Mouse (Mus musculus) left cerebral cortex, adult 11 months (tissue): ENCODE measurements around the gene Vps37c.
A peak's percentile ranks its signal among the peaks of the same experiment; 100 is the strongest.

ENCODE experiments used
- DNase-seq: peaks from one replicate; pipeline ENCODE4 v3.0.0; 2022; ENCODE audit warnings: low spot score

Vps37c gene

DNA sequence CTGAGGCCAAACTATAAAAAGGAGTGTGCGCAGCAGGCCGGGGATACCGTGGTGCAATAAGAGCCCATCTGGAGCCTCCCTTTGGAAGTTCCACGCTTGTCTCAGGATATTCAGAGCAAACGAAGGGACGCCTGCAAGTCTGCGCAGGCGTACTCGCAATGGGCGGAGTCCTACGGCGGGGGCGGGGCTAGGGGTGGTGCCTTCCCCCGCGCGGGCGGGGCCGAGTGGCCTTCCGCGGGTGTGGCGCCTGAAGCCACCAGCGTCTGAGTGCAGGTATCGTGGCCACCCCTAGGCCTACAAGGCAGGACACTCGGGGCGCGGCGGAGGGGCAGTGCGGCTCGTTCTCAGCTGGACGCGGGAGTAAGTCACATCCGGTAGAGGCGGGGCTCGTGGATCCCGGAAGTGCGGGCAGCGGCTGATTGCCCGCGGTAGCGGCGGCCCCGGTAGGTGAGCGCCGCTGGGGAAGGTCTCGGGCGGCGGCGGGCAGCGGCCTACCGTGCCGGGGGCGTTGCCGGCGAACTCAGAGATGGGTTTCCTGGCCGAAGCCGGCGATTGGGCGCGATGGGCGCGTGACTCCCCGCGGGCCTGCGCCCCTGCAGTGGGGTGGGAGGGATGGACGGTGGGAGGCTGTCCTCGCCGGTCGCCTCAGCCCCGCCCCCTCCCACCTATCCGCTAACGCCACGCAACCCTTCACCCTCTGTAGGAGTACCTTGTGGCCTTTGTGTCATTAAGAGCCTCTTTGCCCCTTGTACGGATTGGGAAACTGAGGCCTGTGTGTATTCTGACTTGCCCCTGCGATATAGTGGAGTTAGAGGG is at the start of gene Vps37c:
Gene Vps37c, plus strand, starts transcription at position 199 of the 816 bp plus-strand sequence.
- peak; percentile 82 for DNase-seq

DNA sequence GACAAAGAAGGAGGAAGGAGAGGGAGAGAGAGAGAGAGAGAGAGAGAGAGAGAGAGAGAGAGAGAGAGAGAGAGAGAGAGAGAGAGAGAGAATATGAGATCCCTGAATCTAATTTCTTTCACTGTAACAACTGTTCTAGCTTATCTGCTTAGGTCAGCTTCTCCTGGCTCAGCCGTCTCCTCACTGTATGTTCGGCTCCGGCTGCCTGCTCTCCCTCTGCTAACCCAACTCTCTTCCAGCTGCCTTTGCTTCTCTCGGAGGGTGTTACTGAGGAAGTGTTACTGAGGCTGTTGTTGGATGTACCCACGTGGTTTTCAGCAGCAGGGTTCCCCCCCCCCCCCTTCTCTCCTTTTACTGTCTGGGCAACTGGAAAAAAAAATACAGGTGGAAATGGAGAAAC is 48.5 kb upstream of the Vps37c start:
- DNase-seq, result no peak

DNA sequence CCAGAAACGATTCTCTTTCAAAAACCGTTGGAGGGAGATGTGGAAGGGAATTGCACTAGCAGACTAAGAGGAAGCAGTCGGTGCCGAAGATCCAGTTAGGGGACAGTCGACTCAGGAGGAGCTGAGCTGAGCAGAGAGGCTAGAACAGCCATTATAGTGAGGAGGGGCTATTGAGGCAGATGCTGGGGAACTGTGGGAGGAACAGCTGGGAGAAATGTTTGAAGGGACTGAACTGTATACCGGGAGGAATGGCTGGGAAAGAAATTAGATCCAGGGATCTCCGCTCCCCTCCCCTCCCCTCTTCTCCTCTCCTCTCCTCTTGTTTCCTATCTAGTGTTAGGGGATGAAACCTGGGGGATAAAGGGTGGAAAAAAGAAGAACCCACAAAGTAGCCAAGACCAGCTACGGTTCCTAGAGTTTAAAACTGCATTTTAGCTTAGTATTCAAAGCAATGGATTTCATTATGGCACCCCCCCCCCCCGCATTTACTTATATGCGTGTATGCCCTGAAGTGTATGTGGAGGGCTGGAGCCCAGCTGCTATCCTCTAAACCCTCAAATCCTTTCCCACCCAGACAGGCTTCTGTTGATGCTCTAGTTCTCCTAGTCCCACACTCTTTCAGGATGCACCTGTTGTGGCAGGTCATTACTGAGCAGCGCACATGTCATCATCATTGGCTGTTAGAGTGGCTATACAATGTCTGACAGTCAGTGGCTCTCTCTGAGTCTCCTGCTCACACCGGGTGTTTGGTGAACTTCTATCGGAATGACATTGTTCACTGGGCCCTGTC is 47.8 kb upstream of the Vps37c start:
- DNase-seq, result no peak

DNA sequence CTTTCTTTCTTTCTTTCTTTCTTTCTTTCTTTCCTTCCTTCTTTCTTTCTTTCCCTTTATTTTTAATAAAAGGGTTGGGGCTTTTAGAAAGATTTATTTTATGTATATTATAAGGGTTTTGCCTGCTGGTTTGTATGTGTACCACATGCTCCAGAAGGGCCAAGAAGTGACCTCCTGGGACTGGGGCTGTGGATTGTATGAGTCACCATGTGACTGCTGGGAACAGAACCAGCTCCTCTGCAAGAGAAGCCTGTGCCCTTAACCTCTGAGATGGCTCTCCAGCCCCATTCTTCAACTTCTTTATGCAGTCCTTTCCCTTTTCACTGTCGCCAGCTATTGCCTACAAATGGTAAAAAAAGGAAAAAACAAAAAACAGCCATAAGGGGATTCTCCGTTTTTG is 42.9 kb upstream of the Vps37c start:
- DNase-seq, result no peak

DNA sequence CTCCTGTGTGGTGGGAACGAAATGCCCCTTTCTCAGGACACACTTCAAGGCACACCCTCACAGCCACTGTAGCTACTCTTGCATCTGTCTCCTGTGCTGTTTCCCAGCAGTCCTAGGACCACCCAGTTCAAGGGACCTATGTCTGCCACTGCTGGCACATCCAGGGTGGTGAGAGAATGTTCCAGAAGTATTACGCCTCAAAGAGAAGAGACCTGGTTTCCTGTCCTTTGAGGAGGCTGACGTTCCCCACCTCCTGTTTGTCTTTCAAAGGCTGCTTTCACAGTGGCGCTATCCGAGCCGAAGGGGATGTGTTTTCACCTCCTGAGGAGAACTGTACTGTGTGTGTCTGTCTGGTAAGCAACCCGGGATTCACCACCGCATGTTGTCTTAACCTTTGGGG is 40.4 kb upstream of the Vps37c start:
- no peak for DNase-seq

DNA sequence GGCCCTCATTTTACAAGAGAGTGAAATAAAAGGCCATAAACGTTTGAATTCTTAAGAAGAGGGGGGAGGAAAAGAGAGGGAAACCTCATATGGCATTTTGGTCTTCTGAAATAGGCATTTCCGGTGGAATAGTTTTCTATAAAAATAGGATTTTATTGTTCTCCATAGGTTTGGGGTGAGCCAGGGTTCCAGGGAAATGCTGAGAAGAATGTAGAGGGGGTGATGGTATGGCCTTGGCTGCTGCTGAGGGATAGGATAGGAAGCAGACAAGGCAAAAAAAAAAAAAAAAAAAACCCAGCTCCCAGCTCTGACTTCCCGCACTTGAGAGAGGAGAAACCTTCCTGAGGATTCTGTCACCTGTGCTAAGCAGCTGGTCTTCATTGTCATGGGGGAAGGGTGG is 32.5 kb upstream of the Vps37c start:
- DNase-seq, result no peak

DNA sequence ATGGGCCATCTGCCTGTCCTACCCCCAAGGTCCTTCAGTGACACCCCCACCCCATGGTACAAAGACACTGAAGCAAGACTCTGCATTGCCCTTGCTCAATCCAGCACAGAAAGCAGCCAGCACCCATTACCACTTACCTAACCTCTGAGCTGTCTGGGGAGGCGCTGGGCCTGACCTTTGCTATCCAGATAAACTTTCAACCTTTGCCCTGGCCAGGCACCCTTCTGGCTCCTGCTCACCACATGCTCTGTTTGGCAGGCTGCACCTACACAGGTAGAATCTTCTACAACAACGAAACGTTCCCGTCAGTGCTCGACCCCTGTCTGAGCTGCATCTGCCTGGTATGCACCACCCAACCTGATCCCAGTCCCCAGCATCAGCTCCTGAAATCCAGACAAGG is 30.8 kb upstream of the Vps37c start:
- no peak for DNase-seq

DNA sequence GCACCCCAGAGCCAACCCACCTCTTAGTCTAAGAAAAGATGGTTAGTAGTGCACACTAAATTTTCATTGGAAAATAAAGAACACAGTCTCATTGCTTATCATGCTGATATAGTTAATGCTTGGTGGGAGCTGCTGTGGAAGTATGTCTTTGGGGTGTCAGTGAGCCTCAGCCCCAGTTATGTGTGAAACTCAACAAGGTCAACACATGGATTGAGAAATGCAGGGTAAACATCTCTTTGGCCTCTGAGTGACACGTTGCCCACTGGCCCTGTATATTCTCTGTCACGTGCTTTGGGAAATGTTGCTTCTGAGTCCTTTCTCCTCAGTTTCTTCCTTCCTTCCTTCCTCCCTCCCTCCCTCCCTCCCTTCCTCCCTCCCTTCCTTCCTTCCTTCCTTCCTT is 30.1 kb upstream of the Vps37c start:
- DNase-seq, result no peak

DNA sequence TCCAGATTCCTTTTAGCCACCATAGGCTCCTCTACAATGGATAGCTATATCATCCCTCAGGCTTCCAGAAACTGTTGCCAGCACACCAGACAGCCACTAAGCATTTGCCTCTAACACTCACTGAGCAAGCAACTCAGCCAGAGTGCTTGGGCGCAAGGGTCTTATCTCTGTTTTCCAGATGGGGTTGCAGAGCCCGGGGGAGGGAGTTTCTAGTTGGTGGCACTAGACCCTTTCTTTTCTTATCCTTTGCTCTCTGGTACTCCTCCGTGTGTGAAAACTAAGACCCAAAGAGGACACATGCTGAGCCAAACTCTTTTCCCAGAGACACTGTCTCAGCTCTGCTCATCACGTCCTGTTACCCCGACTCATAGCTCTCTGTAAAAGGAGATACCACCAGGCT is 27.2 kb upstream of the Vps37c start:
- no peak for DNase-seq

DNA sequence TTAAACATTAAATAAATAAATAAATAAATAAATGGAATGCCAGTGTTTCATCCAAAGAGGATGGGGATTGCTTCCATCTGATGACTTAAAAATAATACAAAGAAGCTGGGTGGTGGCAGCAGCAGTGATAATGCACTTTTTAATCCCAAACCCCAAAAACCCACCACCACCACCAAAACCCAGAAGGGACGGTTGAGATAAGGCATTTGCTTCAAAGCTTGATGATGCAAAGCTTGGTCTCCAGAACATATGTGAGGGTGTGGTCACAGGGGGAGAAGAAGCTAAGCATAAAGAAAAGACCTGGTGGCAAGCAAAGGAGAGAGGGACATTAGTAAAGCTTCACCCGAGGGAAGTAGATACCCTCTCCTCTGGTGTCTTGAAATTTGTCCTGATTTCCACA is 26.6 kb upstream of the Vps37c start:
- no peak for DNase-seq

DNA sequence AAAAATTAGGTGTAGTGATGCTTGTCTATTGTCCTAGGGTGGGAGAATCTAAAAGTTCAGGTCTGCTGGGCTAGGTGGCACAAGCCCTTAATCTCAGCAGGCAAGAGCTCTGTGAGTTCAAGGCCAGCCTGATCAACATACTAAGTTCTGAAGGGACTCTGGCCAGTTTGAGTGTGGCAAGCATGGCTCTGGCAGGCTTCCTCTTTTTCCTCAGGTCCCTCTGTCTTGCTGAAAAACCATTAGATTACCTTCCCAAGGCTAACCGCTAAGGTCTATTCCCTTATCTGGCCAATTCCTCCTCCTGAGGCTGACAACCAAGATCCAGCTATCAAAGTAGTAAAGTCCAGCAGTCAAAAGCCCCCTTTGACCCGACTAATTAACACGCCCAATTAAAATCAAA is 25.9 kb upstream of the Vps37c start:
- no peak for DNase-seq

DNA sequence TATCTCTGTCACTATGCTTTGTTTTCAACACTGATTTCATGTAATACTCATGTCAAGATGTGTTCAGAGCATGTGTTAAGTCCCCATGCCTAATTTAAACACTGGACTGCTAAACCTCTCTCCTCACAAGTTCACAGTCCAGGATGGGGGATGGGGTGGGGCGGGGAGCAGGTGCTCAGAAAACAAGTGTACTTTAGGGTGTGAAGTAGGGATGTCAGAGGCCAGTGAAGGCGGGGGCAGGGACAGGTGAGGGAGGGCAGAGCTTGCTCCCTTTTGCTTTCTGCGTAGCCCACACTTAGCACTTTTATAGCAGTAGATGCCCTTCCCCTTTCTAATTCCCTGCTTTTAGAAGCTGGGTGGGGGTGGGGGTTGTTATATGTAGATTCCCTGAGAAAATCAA is 23.4 kb upstream of the Vps37c start:
- DNase-seq, result no peak

DNA sequence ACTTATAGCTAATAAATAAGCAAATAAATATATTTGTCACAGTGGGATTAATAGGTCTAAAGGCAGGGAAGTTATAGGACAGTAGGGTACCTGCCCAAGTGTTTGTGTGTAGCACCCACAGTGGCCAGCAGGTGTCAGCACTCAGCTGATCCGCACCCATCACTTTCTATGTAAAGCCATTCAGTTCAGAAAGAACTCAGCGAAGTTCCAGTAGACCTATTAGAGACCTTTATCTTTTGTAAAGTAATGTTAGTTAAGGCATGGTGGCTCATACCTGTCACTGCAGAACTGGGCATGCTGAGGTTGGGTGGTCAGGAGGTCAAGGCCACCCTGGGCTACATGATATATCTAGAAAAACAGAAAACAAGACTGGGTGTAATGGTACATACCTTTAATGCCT is 23.0 kb upstream of the Vps37c start:
- DNase-seq, result no peak

DNA sequence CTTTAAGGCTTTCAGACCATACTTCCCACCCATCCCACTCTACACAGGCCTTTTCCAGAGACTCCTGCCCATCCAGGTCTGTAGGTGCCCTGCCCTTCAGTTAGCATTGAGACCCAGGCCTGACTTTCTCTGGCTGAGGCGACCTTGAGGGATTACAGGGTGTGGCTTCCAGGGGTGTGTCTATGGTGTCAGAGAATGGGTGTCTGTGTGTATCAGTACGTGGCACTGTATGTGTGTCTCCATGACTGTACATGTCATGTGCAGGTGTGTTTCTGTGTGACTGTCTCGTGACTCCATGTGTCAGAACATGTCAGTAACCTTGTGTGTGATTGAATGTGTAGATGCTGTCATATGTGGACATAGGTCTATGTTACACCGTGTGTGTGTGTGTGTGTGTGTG is 17.2 kb upstream of the Vps37c start:
- DNase-seq, result no peak

DNA sequence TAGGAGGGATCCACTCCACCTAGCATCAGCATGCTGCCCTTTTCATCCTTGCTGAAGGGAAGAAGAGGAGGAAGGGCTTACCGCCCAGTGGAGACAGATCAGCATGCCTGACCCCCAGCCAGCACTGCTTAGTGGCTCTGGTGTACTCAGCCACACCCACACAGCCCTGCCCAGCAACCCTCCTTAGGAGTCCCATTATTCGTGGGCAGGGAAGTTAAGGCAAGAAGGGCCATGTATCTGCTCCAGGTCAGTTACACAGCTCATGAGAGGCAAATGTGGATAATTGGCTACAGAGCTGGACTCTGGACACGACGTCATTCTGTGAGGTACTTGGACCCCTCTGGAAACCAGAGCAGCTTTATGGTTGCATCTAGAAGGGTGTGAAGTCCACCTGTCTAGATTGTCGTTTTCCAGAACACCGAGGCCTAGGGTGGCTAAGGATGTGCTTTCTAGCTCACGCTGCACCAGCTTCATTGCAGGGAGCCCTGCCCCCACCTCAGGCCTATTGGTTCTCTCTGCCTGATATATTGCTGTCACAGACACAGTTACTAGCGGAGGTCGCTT is 16.6 kb upstream of the Vps37c start:
- DNase-seq, result no peak

DNA sequence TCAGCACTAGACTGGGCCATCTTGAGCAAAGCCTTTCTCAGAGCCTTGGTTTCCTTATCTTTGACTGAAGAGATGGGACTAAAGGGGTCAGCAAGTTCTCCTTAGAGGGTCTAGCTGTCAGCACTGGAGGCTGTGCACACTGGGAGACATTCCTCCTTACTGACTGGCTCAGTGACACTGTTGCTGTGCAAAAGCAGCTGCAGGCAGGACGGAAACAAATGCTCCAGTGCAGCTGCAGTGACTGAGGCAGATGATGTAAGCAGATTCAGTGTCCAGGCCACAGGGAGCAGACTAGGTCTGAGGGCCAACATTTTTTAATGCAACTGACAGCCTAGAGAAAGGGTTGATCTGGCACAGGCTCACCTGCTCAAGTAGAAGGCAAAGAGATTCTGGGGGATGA is 15.3 kb upstream of the Vps37c start:
- no peak for DNase-seq

DNA sequence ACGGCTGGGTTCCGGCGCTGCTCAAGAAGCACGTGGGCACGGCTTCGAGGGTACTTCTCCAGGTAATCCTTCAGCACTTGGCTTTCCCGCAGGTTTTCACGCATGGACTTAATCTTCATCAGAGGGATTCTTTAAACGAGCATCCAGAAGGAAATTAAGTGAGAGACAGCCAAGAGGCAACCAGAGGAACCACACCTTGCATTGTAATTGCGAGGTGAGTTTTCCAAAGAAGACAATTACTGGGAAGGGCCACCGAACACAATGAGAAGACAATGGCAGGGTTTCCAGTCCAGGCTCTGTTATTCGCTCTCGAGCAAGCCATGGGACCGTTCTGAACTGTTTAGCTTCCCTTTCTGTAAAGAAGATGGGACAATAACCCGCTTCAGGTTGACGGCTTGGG is 11.9 kb upstream of the Vps37c start:
- no peak for DNase-seq

DNA sequence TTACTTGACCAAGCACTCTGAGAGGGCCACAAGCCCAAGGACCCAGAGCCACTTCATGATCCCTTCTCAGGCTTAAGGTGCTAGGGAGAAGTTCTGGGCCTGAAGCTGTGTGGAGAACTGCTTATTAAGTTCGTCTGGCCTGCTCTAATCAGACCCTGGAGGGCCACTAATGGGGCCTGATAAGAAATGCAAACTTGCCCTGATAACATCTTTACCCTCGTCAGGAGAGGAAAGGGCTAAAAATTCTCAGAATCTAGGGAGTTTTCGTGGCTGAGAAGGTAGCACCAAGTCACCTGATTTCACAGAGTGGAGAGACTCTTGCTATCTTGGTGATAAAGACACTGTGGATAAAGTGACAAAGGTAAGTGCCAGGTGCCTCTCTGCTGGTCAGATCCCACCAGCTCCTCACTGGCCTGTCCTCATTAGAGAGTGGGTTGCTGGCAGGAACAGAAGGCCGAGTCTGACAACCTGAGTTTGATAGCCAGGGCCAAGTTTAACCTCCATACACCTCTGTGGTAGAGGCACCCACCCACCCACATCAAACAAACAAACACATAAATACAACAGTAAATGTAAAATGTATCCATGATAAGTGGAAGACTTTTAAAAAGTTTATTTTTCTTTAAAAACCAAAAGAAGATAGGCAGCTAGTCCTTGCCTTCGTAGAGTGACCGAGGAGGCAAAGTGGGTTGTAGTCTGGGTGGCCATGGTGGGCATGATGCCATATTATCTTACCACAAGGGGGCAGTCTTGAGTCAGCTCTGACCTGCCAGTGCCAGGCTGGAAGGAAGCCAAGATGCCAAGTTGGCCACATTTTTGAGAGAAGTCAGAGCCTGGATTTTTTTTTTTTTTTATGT is 10.4 kb upstream of the Vps37c start, which contains the start of gene Pga5:
Gene Pga5, minus strand, starts transcription at position 157 of the 857 bp plus-strand sequence.
- peak; percentile 74 for DNase-seq

DNA sequence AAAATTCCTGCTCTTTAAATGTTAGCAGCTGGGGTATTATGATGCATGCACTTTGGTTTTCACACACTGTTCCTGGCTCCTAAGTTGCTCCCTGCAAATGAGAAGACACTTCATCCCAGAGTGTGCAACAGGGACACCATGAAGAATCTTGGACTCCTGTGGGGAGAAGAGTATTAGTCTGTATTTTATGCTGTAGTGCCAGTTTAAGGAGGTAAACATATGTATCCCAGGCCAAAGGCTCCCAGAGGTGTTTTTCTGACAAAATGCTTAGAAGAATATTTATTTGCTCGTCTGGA is 9.8 kb upstream of the Vps37c start:
- DNase-seq, result no peak

DNA sequence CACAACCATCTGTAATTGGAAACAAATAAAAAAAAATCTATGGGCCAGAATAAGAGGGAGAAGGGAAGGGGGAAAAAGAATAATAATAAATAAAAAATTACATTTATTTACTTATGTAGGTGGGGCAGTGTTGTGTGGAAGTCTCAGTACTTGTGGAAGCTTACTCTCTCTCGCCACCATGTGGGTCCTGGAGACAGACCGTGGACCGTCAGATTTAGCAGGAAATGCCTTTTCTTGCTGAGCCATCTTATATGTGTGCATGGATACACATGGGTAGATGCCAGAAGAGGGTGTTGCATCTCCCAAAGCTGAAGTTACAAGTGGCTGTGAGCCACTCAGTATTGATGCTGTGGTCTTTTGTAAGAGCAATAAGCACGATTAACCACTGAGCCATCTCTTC is 7.0 kb upstream of the Vps37c start:
- DNase-seq, result no peak

DNA sequence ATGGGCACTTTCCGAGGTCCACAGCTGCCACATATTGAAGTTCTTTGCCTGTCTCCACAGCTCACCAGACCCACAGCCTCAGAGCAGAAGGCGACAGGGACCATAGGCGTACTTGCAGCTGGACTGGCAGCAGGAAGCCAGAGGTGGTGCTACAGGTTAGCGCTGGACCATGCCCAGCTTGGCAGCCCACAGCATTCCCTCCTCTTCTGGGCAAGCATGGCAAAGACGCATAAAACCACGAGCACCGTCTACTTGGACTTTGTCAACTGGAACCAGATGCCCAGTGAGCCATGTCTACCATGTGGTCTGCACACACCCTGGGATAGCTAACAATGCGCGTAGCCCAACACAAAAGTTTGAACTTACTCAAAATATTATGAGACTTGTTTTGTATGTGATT is 3.5 kb upstream of the Vps37c start:
- no peak for DNase-seq

DNA sequence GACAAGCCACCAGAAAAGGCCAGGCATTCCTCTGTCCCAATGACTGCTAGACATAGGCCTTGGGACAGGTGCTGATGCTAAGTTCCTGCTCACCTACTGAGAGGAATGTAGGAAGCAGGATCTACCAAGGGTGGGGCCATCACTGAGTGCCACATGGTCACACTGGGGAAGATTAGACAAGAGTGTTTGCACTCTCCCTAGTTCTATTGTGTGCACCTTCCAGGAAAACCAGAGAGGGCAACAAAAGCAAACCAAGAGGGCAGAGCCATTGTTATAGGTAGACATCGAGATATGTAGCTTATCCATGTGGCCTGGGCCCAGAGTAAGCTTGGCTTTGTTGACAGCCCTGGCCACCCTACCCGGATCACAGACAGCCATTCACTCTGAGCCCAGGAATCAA is 2.8 kb upstream of the Vps37c start:
- no peak for DNase-seq
